Mouse (Mus musculus) liver, embryonic 15.5 days (tissue): ENCODE measurements at regions not wholly inside any gene's neighbourhood (a gene's known extent, or its start where the extent isn't known, plus 50 kb on each side); places are given as distances from the start of the nearest gene placed in this dataset.
"Not testable (repeated sequence)": the region's sequence is repeated elsewhere in the genome, so short reads cannot be mapped to it uniquely, and the experiment has no call there.

Source experiments
- ATAC-seq: fragments of 200-750 bp; cut with Nextera tagmentation; 2 replicates; pipeline ENCODE4 v1.8.0; 2017; ENCODE audit warnings: moderate number of reproducible peaks, mild to moderate bottlenecking, moderate library complexity; ENCODE audit not compliant: insufficient read depth
- H3K27ac ChIP-seq: fragments of 300-500 bp; sonication (generic); replicated peaks from 2 replicates; pipeline ENCODE4 v1.5.1; 2015; ENCODE audit warnings: mild to moderate bottlenecking, inconsistent platforms
- H3K27me3 ChIP-seq: fragments of 300-500 bp; sonication (generic); 2 replicates; pipeline ENCODE4 v1.6.1; 2015; ENCODE audit warnings: mild to moderate bottlenecking, inconsistent platforms
- H3K36me3 ChIP-seq: fragments of 300-500 bp; sonication (generic); replicated peaks from 2 replicates; pipeline ENCODE4 v1.6.1; 2015; ENCODE audit warnings: moderate library complexity, mild to moderate bottlenecking, inconsistent platforms
- H3K4me1 ChIP-seq: fragments of 300-500 bp; sonication (generic); replicated peaks from 2 replicates; pipeline ENCODE4 v1.6.1; 2015; ENCODE audit warnings: inconsistent platforms
- H3K4me2 ChIP-seq: fragments of 300-500 bp; sonication (generic); 2 replicates; pipeline ENCODE4 v1.6.1; 2015; ENCODE audit warnings: moderate library complexity, mild to moderate bottlenecking, inconsistent platforms
- H3K4me3 ChIP-seq: fragments of 300-500 bp; sonication (generic); replicated peaks from 2 replicates; pipeline ENCODE4 v1.5.1; 2015; ENCODE audit warnings: mild to moderate bottlenecking, inconsistent platforms
- H3K9ac ChIP-seq: fragments of 300-500 bp; sonication (generic); 2 replicates; pipeline ENCODE4 v1.6.1; 2015; ENCODE audit warnings: moderate library complexity, mild to moderate bottlenecking, inconsistent platforms
- H3K9me3 ChIP-seq: fragments of 300-500 bp; sonication (generic); replicated peaks from 2 replicates; pipeline ENCODE4 v1.6.1; 2016; ENCODE audit warnings: inconsistent platforms
- WGBS: fragments of 180-500 bp; shearing (Covaris S2); methylation state at CpG from one replicate; pipeline ENCODE4 v1.1.7; 2015; ENCODE audit warnings: mixed read lengths; ENCODE audit not compliant: insufficient replicate concordance; 5-methylcytosine and 5-hydroxymethylcytosine counted together

GRCm38 (mm10) chr12:17852138-17852537 is 161.5 kb downstream of the Hpcal1 start:
- not testable (repeated sequence) for H3K27me3 ChIP-seq, H3K9me3 ChIP-seq, H3K4me2 ChIP-seq, H3K4me3 ChIP-seq, H3K27ac ChIP-seq, ATAC-seq, H3K4me1 ChIP-seq, H3K9ac ChIP-seq, H3K36me3 ChIP-seq
- WGBS: 37% methylated on average over 3 of the region's 3 CpGs

GRCm38 (mm10) chr12:17872491-17872890 is 181.8 kb downstream of the Hpcal1 start:
- H3K27ac ChIP-seq, H3K9me3 ChIP-seq, H3K4me2 ChIP-seq, ATAC-seq, H3K4me1 ChIP-seq, H3K4me3 ChIP-seq, H3K27me3 ChIP-seq, H3K36me3 ChIP-seq, H3K9ac ChIP-seq: not testable (repeated sequence)
- WGBS: 60% methylated on average over 6 of the region's 6 CpGs

- Histone ChIP-seq H3K4me2 (peak overlapping the region; percentile 61), H3K4me3 (peak overlapping the region; percentile 64), H3K4me1 (no peaks in the 10 kb centered on the region), H3K36me3 (no peaks in the 10 kb centered on the region), H3K9me3 (no peaks in the 10 kb centered on the region), H3K9ac (peak overlapping the region; percentile 50), H3K27me3 (peaks cover 10% of the 10 kb centered on the region), H3K27ac (peak overlapping the region; percentile 67; the same call in 1 of the 2 replicates)
- peak; percentile 98 for ATAC-seq
- WGBS: under 1% methylated on average over 59 of the region's 59 CpGs
Observed at GRCm38 (mm10) chr12:17881371-17882116, 190.9 kb downstream of the Hpcal1 start.

GRCm38 (mm10) chr12:17882117-17883116 is 191.8 kb downstream of the Hpcal1 start:
- 0 out of 2 replicates have a peak, but pooled peaks have one; percentile 8 for ATAC-seq
- Histone ChIP-seq H3K4me2 (peak overlapping the region; percentile 61), H3K4me3 (peak overlapping the region; percentile 64), H3K27me3 (peaks cover 10% of the 10 kb centered on the region), H3K27ac (peak overlapping the region; percentile 67; the same call in 1 of the 2 replicates), H3K9ac (peak overlapping the region; percentile 50)
- not testable (repeated sequence) for H3K36me3 ChIP-seq, H3K4me1 ChIP-seq, H3K9me3 ChIP-seq
- WGBS: 1% methylated on average over 65 of the region's 65 CpGs

GRCm38 (mm10) chr12:17891663-17892310 is 201.1 kb downstream of the Hpcal1 start:
- WGBS: 68% methylated on average over 6 of the region's 6 CpGs
- not testable (repeated sequence) for H3K4me1 ChIP-seq, H3K9ac ChIP-seq, ATAC-seq, H3K4me2 ChIP-seq, H3K27me3 ChIP-seq, H3K4me3 ChIP-seq, H3K36me3 ChIP-seq, H3K27ac ChIP-seq, H3K9me3 ChIP-seq

GRCm38 (mm10) chr12:17913058-17913457 is 222.4 kb downstream of the Hpcal1 start:
- ATAC-seq, H3K27ac ChIP-seq, H3K4me3 ChIP-seq, H3K27me3 ChIP-seq, H3K36me3 ChIP-seq, H3K4me1 ChIP-seq, H3K9me3 ChIP-seq, H3K4me2 ChIP-seq, H3K9ac ChIP-seq: not testable (repeated sequence)
- 75% methylated on average over 3 of the region's 3 CpGs for WGBS
